Mouse (Mus musculus) left cerebral cortex, postnatal 4 days (tissue): Measurements from ENCODE around the gene Irs3. TPM values are rescaled to one million over a fixed set of nuclear protein-coding genes. Genes with fewer than 3 reads are reported as not detected.

Experiments used
- DNase-seq: peaks from one replicate; pipeline ENCODE4 v3.0.0-alpha.2; 2022
- intact Hi-C: fragments of 180-260 bp; cut with DNase I; formaldehyde crosslinking; loops from one replicate; pipeline ENCODE4 v1.15.1; 2025
- total RNA-seq, 2 experiments: library from RNA; stranded (reverse); gene quantifications; 2 replicates each; pipeline ENCODE4 v1.2.3; 2021

The Irs3 gene
- total RNA-seq, 2 experiments from 2014 or later, result 0.28 TPM; not detected in 1

GRCm38 (mm10) chr5:137596601-137597261 is 48.8 kb downstream of the Irs3 start:
- intact Hi-C loops, result no loop called here
- DNase-seq, result no peak

- intact Hi-C loops, result no loop called here
- DNase-seq, result no peak
Measured at GRCm38 (mm10) chr5:137595921-137596320, 49.6 kb downstream of the Irs3 start.

Other genes with a start within 250 kb of the Irs3 start
- under 1 TPM; 0.30 to 0.74 TPM for gene Zan, start 168.7 kb downstream of the Irs3 start, total RNA-seq
- gene Pop7, start 143.2 kb downstream of the Irs3 start, total RNA-seq, result 10 to 100 TPM; 33.7 to 37.6 TPM
- gene Gigyf1, start 127.2 kb downstream of the Irs3 start, total RNA-seq, result 10 to 100 TPM; 56.5 to 63.6 TPM
- gene Epo, start 112.5 kb downstream of the Irs3 start, total RNA-seq, result not detected
- gene Gnb2, start 112.2 kb downstream of the Irs3 start, total RNA-seq, result 1,000 to 10,000 TPM; 1,140 to 1,206 TPM
- 100 to 1,000 TPM; 151 to 176 TPM for gene Actl6b, start 92.2 kb downstream of the Irs3 start, total RNA-seq
- 10 to 100 TPM; 28.3 to 28.8 TPM for gene Tfr2, start 75.9 kb downstream of the Irs3 start, total RNA-seq
- 10 to 100 TPM; 55.0 to 57.1 TPM for gene Mospd3, start 44.7 kb downstream of the Irs3 start, total RNA-seq
- 10 to 100 TPM; 12.6 to 15.1 TPM for gene Pcolce, start 31.9 kb downstream of the Irs3 start, total RNA-seq
- under 1 TPM in 1 of 2 experiments, not detected in 1; 0.20 TPM for gene Fbxo24, start 16.7 kb downstream of the Irs3 start, total RNA-seq
- gene Lrch4, start 16.6 kb downstream of the Irs3 start, total RNA-seq, result 10 to 100 TPM; 13.7 to 13.9 TPM
- gene Gm20605, start 16.5 kb downstream of the Irs3 start, total RNA-seq, result 10 to 100 TPM in 1 of 2 experiments, 1 to 10 TPM in 1; 9.9 to 10.2 TPM
- gene Sap25, start 4.4 kb downstream of the Irs3 start, total RNA-seq, result 1 to 10 TPM; 2.8 to 4.9 TPM
- gene Agfg2, start 39.0 kb upstream of the Irs3 start, total RNA-seq, result 10 to 100 TPM; 23.9 to 24.7 TPM
- 100 to 1,000 TPM; 195 to 197 TPM for gene Nyap1, start 95.9 kb upstream of the Irs3 start, total RNA-seq
- gene Tsc22d4, start 100.0 kb upstream of the Irs3 start, total RNA-seq, result 10 to 100 TPM; 61.6 to 71.9 TPM
- gene Ppp1r35, start 133.1 kb upstream of the Irs3 start, total RNA-seq, result 10 to 100 TPM; 28.4 to 38.6 TPM
- 10 to 100 TPM; 32.9 to 35.2 TPM for gene Mepce, start 141.9 kb upstream of the Irs3 start, total RNA-seq
- 1 to 10 TPM; 5.4 to 6.1 TPM for gene Zcwpw1, start 142.1 kb upstream of the Irs3 start, total RNA-seq
- gene Pilra, start 190.6 kb upstream of the Irs3 start, total RNA-seq, result 1 to 10 TPM in 1 of 2 experiments, under 1 TPM in 1; 0.91 to 1.0 TPM
- not detected for gene Pilrb1, start 212.4 kb upstream of the Irs3 start, total RNA-seq
- not detected for gene Pilrb2, start 226.1 kb upstream of the Irs3 start, total RNA-seq